ENCODE assay signal across 8 mouse cellular contexts in the genomic region with DNA sequence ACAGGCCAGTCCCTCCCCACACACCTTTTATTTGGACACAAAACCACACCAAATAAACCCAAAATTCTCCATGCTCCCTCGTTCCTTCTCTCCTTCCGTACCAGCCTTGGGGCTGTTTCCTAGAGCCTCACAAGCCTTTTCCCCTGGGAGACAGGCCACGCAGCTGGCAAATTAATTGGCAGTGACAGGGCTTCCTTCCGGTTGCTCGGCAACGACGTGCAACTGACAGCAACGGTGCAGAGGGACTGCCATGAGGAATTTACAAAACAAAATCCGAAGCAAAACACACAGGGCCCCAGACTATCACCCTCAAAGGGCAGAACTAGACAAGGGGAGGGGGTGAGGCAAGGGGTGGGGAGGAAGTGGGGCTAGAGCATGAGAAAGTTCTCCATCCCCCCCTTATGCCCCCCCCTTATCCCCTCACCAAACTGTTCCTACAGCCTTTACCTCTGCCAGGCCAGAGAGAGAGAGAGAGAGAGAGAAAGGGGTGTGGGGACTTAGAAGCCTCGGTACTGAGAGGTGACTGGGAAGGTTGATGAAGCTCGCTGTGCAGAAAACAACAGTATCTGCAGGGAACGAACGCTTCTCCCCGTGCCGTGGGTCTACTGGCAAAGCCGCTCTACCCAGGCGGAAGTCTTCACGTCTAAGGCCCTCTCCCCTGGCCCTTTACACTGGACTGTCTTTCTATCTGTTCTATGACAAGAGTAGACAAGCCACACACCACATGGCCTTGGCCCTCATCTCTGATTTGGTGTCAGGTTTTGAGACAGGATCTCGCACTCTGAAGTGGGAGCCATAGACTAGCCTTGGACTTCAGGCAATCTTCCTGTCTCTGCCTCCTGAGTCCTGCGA.
A peak's percentile ranks its signal among the peaks of the same experiment; 100 is the strongest.
DNase-seq lines count a peak whose midpoint lies in the region; ATAC-seq lines count a peak whose summit lies in the region.

No protein-coding gene starts in this region.

- ATAC-seq in forebrain, embryonic 15.5 days (replicated peaks), result peak; percentile 88
- peak; percentile 34 for ATAC-seq in kidney, embryonic 14.5 days (ENCODE audit: low FRiP score, low TSS enrichment)

- no peaks in the 10 kb centered on the region for H3K27me3 ChIP-seq in forebrain, embryonic 15.5 days
- H3K27me3 ChIP-seq in kidney, embryonic 14.5 days (ENCODE audit: control insufficient read depth, insufficient read depth, low read length), result no peaks in the 10 kb centered on the region

- peak; percentile 85 for DNase-seq in MN1 (ENCODE audit: low spot score)
- peak; percentile 53 for DNase-seq in adrenal gland, postnatal 25 days
- peak; percentile 81 for DNase-seq in left cerebral cortex, postnatal 4 days
- DNase-seq in retina, embryonic 14.5 days (ENCODE audit: low spot score), result peak; percentile 90
- no peak for DNase-seq in T-cell, adult 2 months (ENCODE audit: low spot score)
- DNase-seq in thymus, postnatal 25 days, result no peak

- no peaks in the 10 kb centered on the region for H3K9me3 ChIP-seq in forebrain, embryonic 15.5 days
- no peaks in the 10 kb centered on the region for H3K9me3 ChIP-seq in kidney, embryonic 14.5 days (ENCODE audit: control insufficient read depth, low read length)

- peak overlapping the region; percentile 27 for H3K4me2 ChIP-seq in forebrain, embryonic 15.5 days (replicated peaks)
- no peak overlapping the region for H3K4me2 ChIP-seq in kidney, embryonic 14.5 days (replicated peaks; ENCODE audit: low read depth, low read length)

- intact Hi-C loops in left cerebral cortex, postnatal 4 days (cut with DNase I), result no loop called here

- no peak overlapping the region for H3K4me3 ChIP-seq in forebrain, embryonic 15.5 days
- no peak overlapping the region for H3K4me3 ChIP-seq in kidney, embryonic 14.5 days (ENCODE audit: low read length)

- peak overlapping the region; percentile 73 for H3K27ac ChIP-seq in forebrain, embryonic 15.5 days (replicated peaks)
- H3K27ac ChIP-seq in kidney, embryonic 14.5 days (ENCODE audit: low read depth, low read length), result no peak overlapping the region

- WGBS in forebrain, embryonic 15.5 days, result 18% methylated on average over 20 of the region's 20 CpGs
- WGBS in kidney, embryonic 14.5 days, result 37% methylated on average over 20 of the region's 20 CpGs

- no peaks in the 10 kb centered on the region for H3K36me3 ChIP-seq in forebrain, embryonic 15.5 days
- H3K36me3 ChIP-seq in kidney, embryonic 14.5 days (ENCODE audit: control insufficient read depth, insufficient read depth, low read length), result no peaks in the 10 kb centered on the region

- peaks cover 37% of the 10 kb centered on the region for H3K4me1 ChIP-seq in forebrain, embryonic 15.5 days
- H3K4me1 ChIP-seq in kidney, embryonic 14.5 days (ENCODE audit: control insufficient read depth, insufficient read depth, low read length), result peaks cover 25% of the 10 kb centered on the region

- no peak overlapping the region for H3K9ac ChIP-seq in forebrain, embryonic 15.5 days (replicated peaks)
- H3K9ac ChIP-seq in kidney, embryonic 14.5 days (ENCODE audit: low read depth, low read length), result no peak overlapping the region

Comparison
In these comparisons a context has a peak if more than half of its experiments do, and no peak if none do; other contexts are left out.
1. DNase-seq: peak in MN1 (single experiment), adrenal gland, postnatal 25 days (single experiment), left cerebral cortex, postnatal 4 days (single experiment) and retina, embryonic 14.5 days (single experiment); none in T-cell, adult 2 months (single experiment) and thymus, postnatal 25 days (single experiment).